Mouse (Mus musculus) left cerebral cortex, postnatal 25 days (tissue): Measurements from ENCODE around the gene Rab22a. TPM values are rescaled to one million over a fixed set of nuclear protein-coding genes. Genes with fewer than 3 reads are reported as not detected.
A peak's percentile ranks its signal among the peaks of the same experiment; 100 is the strongest.
"Not testable (repeated sequence)": the region's sequence is repeated elsewhere in the genome, so short reads cannot be mapped to it uniquely, and the experiment has no call there.

ENCODE experiments used
- DNase-seq, 2 experiments: peaks; one replicate each; pipeline ENCODE4 v3.0.0; 2022; ENCODE audit warnings: low spot score in 2 of 2, mixed read lengths in 1 of 2
- intact Hi-C: fragments of 180-260 bp; cut with DNase I; formaldehyde crosslinking; loops from one replicate; pipeline ENCODE4 v1.15.1; 2025
- total RNA-seq, 2 experiments: library from RNA; stranded (reverse); gene quantifications; 2 replicates each; pipeline ENCODE4 v1.2.3; 2021

Rab22a gene
- total RNA-seq, 2 experiments from 2014 or later = 24.5 to 29.3 TPM

DNA sequence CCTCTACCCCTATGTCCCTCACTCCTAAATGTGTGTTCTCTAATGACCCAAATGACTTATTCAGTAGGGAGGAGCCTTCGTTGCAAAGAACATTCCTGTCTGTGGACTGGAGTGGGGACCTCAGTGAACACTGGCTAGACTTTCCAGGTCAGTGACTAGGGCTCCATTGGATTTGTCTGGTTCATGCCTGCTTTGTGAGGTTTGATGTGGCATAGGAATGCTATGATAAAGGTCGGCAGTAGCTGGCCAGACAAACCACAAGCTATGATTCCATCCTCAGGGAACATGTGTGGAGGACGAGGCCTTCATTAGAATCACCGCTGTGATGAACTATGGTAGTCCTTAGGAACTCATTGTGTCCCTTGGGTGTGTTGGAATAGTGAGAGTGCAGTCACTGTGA lies 5.2 kb downstream of the Rab22a start:
- intact Hi-C loops = no loop called here
- no peak for DNase-seq

DNA sequence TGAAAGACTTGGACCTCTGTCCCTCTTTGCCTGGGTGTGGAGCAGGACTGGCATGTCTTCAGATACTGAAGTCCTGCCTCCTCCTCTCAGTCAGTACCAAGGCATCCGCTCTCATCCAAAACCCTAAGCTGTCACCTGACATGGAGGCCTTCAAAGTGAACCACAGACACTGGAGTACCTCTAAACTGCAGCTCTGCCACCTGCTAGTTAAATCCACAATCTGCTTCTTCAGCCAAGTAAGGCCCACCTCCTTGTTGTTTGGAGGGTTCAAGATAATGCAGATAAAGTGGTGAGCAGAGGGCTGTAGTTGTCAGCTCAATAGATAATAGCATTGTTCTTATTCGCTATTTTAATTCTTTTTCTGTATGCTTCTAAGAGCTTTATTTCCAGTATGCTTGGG lies 5.7 kb downstream of the Rab22a start:
- intact Hi-C loops = no loop called here

DNA sequence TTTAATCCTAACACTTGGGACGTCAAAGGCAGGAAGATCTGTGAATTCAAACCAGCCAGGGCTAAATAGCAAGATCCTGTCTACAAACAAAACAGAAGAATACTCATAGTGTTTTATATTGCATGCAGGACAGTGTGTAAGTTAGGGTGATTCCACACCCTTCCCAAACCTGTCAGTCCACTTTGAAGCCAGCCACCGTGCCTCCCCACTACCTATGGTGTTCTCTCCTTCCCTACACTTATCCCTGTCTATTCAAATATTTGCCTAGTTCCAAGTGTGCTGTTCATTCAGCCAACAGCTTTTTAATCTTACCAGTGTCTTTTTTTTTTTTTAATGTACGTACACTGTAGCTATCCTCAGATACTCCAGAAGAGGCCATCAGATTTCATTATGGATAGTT lies 7.3 kb downstream of the Rab22a start:
- no peak for DNase-seq
- intact Hi-C loops = no loop called here

More for the DNA sequence above, 5.7 kb downstream of the Rab22a start:
- no peak for DNase-seq

DNA sequence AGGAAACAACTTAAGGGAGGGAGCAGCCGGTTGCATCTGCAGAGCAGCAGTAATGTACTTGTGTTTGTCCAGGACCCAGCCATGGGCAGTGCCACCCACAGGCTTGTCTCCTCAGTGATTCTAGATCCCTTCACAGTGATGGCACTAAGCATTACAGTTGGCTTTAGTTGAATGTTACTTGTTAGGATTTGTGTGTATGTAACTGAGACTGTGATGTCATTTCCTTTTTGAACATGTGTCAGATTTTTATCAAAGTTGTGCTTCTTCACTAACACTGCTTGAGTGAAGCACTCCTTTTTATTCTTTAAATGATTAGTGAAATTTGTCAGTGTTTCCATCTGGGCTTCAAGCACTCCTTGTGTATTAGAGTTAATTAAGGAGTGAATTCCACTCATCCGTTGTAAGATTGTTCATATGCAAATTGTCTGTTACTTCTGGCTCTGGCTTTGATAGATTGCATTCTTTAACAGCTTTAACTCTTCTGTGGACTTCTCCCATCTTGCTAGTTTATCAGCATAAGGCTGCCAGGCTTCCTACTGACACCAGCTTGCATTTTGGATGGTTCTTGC lies 12.9 kb downstream of the Rab22a start:
- no peak for DNase-seq
- intact Hi-C loops = no loop called here

DNA sequence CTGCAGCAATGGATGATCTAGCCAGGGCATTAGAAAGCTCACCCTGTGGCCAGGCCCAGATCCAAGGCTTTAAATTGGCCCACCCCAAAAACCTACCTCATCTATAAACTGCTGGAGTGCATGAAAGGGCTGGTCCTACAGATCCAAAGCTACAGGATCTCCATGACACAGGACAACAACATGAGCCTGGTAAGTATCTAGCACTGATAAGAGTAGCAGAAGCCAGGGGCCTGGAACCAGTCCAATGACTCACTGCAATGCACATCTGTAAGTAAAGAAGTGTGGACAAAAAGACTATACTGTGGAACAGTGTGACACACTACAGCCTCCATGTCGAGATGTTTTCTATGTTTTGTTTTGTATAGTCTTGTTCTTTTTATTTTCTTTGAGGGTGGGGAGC lies 13.9 kb downstream of the Rab22a start:
- intact Hi-C loops = no loop called here
- DNase-seq = no peak

DNA sequence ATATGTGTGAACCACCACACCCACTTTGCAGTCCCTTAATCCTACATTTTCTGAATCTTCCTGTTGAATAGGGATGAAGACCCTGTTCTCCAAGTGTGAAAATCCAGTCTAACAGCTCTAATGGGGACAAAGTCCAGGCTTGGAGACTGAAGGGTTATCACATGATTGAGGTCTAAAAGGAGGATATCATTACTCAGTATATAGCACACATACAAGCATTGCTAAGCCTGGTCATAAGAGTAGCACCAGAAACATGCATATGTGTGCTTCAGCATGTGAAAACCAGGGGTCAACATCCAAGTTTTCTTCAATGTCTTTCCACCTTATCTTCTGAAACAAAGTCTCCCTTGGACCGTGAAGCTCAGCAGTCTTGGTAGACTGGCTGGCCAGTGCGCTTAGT lies 19.0 kb downstream of the Rab22a start:
- no peak for DNase-seq
- intact Hi-C loops = no loop called here

DNA sequence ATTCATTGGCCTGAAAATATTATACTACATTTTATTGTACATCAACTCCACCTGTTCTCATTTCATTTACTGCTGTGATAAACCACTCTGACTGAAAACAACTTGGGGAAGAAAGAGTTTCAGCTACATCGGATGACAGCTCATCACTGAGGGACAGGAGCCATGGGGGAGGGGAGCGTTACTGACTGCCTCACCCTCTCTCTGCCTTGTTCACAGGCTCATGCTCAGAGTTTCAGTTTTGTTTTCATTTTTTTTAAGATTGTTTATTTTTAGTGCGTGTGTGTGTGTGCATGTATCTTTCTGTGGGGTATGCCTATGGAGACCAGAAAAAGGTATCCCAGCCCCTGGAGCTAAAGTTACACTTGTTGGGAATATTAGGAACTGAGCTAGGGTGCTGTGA lies 19.7 kb downstream of the Rab22a start:
- intact Hi-C loops = no loop called here
- no peak for DNase-seq

DNA sequence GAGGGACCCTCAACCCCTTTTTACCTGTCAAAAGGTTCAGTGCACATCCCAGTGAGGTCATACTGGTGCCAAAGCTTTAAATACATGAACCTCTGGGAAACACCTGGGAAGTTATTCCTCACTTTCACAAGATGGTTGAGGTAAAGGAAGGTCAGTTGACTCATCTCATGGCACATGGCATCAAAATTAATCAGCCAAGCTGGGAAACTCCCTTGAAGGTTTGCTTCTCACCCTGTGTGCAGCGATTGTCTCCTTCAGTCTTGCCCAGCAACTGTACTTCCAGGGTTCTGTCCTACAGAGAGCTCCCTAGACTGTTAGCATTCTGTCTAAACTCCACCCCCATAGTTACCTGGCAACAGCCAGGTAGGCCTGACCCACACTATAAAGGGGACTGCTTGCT lies 20.6 kb downstream of the Rab22a start:
- no peak for DNase-seq
- intact Hi-C loops = no loop called here

DNA sequence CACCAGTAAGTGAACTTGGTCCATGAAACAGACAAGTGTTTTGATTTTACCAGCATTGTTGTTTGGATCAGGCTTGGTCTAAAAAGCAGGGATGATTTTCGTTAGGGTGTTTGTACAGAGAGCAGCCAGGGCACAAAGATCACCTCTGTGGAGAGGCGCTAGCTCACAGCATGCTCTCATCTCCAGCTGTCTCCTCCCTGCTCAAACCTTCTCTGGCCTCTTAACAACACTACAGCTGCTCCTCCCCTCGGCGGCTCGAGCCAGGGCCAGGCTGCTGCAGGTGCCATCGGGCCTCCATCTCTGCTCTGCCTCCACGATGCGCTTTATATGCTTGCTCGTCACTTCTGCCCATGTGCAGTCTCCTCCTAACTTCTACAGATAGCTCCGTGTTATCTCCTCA lies 23.2 kb downstream of the Rab22a start:
- DNase-seq = no peak
- intact Hi-C loops = no loop called here

DNA sequence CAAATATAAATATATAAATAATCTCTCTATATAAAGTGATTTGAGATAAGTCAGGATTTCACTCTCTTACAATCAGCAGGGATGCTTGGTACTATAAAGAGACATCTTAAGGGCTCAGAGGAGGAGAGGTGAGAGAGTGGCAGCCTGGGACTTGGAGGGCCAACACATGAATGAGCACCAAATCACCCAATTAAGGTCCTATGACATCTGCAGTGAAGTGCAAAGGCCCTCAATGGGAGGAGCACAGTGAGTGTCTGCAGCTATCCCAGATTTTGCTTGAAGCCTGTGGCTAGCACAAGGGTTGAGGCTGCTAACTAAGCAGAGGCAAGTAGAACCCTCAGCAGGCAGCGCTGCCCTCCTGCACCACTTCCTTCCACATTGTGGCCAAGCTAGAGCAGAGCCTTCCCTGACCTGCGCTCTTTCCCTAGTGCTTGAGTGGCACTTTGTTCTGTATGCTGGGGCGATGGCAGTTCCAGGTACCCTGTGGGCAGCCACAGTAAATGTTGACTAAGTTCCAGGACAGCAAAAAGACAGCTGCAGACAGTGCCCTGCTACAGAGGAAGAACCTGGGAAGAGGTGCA lies 26.3 kb downstream of the Rab22a start:
- no peak for DNase-seq
- intact Hi-C loops = no loop called here

DNA sequence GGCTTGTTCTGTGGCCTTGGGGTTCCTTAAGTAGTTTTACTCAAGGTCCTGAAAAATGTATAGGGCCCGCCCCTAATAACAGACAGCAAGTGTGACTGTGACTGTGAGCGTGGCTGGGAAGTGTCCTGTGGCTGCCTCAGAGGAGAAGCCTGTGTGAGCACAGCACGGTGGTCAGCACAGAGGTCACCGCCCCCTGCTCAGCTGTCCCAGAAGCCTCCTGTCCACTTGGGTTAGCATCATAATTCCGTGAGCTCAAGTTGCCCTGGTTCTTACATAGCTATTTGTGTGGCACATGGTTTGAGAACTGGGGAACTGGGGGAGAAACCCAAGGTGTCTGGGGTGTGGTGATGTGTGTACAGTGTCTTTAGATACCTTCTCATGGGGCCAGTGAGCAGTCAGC lies 27.8 kb downstream of the Rab22a start:
- no peak for DNase-seq
- intact Hi-C loops = no loop called here

DNA sequence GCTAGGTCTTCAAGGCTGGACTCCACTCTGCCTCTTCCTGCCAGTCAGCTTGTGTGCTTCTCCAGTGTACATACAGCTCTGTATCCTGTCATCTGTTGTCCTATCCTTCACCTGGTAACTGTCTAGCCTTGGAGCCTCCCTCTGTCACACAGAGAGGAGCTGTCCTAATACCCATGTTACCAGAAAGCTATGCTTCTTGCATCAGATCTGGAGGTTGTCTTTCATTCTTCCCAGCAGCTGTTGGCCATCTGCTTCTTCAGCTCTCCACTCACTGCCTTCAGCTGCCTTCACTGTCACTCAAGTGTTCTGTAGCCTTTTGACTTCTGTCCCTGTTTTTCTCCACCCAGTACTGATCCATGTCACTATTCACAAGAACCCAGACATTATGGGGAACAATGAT lies 30.3 kb downstream of the Rab22a start:
- intact Hi-C loops = no loop called here
- DNase-seq = no peak

DNA sequence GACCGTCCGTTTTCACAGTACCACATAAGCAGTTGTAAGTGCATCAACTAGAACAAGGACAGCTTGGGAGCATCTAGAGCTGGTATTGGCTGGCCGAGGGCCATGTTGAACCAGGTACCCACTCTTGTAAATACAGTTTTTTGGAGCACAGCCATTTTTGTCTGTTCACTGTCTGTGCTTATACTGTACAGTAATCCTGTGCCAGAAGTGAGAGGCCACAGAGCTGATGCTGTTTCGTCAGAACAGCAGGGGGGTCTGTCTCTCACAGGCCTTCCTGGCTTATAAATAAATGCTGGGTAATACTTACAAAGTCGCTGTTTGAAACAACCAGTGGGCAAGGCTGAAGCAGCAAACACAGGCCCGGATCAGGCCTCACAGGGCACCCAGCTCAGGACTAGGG lies 32.2 kb downstream of the Rab22a start:
- intact Hi-C loops = no loop called here
- DNase-seq = no peak

DNA sequence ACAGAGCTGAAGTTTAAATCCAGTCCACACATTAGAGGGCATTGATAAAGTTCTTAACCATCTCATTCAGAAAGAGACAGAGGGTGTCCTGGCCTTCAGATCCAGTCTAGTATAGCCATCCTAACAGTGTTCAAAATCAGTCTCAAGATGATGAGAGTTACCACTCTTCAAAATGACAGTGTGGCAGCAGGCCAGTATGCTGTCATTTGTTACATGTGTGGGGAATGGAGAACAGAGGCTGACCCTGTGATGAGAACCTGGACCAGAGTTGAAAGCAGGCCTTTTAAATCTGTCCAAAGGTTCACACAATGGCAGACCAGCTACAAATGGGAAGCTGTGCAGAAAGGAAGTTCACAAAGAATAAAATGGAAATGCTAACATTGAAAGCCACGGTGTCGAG lies 33.1 kb downstream of the Rab22a start:
- no peak for DNase-seq
- intact Hi-C loops = no loop called here

DNA sequence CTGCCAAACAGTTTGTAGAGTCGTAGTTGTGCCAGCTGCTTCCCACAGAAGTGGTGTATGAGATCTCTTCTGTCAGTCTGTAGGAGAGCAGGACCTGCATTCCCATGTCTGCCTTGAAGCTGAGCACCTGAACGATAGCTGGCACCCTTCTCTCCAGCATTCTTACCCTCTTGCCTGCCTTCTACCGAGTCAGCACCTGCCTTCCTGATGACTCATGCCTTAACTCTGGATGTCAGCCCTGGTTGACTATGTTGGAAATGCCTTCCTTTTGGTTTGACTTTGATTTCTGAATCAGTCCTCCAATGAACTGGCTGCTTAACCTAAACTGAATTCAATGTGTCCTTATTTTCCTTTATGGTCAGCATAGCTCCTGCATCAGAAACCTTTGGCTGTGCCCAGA lies 39.3 kb downstream of the Rab22a start:
- peak in 1 of 2 experiments; percentile 27 for DNase-seq
- intact Hi-C loops = no loop called here

DNA sequence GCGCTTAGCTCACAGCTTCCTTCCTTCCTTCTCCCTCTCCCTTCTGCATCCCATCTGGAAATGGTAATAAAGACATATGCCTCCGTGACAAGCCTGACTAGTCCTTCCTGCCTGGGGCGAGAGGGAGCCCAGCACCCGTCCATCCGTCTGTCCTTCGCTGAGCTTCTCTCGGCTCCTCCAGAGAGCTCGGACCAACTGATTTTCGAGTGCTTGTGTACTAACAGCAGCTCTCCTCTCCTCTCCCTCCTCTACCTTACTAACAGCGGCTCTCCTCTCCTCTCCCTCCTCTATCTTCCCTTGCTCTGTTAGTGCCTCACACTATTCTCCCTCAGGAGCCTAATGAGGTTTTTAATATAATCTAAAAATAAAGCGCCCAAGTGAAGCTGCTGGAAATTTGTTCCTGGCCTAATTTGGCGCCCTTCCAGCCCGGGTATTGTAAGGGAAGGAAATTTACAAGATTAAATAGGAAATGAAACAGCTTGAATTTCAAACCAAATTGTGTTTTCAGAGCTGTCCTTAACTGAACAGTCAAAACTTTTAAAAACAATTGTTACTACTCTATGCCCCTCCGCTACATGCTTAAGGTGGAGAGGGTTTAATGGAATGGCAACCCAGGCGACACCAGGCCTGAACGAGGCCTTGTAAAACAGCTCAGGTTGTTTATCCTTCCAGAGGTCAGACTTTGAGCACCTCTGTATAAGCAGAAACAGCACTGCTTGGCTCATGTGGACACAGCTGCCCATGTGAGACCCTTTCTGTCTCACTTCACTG lies 42.7 kb downstream of the Rab22a start:
- intact Hi-C loops = no loop called here
- peak in 1 of 2 experiments; percentile 12 for DNase-seq

DNA sequence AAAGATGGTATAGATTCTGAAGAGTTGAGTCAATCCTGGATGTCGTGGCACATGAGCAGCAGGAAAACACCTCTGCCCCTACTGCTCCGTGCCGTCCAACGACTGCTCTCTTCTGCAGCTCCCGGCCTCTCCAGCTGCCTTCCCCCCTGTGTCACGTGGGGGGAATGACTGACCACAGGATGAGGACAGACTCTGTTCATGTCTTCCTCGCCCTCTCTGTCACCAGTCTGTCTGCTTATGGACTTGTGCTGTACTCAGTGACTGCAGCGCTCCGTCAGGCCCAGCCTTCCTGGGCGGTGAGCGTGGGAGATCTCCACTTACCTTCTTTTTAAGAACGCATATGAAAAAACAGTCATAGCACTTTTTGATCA lies 43.3 kb downstream of the Rab22a start:
- intact Hi-C loops = no loop called here
- DNase-seq = no peak

DNA sequence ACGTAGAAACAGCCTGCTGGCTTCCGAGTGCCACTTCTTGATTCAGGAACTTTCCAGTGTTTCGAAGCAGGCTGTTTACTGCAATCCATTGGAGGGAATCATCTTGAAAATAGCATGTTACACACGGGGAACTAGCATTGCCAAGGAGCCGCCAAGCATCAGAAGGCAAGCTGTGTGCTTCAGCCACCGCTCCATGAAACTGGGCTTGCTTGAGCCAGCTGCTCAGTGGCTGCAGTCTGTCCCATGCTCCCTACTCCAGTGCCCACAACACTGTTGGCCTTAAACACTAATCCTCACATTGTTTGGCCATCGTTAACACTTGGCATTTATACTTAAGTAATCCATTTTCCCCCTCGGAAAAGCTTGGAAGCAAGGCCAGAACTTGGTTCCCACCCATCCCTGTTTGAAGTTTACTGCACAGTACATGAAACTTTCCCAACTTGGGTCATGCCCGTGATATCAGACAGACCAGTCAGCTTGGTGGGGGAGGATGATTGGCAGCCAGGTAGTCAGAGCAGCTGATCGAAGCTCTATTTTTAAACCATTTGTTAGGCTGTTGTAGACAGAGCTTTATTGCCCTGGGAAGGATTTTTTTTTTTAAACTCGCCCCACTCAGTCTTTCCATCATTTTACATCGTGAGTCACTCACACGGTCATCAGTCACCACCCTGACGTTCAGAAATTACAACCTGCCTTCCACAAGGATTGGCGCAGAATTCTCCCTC lies 46.4 kb downstream of the Rab22a start:
- intact Hi-C loops = no loop called here

DNA sequence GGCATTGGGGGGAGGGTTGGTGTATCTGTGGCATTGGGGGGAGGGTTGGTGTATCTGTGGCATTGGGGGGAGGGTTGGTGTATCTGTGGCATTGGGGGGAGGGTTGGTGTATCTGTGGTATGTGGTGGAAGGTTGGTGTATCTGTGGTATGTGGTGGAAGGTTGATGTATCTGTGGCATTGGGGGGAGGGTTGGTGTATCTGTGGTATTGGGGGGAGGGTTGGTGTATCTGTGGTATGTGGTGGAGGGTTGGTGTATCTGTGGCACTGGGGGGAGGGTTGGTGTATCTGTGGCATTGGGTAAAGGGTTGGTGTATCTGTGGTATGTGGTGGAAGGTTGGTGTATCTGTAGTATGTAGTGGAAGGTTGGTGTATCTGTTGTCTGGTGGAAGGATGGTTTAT lies 48.1 kb downstream of the Rab22a start:
- intact Hi-C loops, DNase-seq: not testable (repeated sequence)

More for the DNA sequence above, 46.4 kb downstream of the Rab22a start:
- no peak for DNase-seq

DNA sequence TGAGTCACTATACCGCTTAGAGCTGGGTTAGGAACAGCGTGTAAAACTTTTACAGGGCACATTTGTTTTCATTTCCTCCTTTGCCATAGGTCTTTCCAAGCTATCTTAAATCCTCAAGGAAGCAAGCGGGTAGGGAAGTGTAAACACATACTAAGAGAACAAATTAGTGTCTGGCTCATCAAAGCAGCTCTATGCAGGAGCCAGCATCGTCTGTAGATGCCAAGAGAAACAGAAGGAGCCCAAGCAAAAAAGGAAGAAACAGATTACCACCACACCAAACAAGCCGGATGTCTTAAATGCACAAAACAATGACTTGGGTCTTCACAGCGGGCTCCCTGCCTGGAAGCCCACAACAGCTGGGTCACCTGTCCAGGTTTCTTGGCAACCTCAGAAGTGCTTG lies 50.6 kb downstream of the Rab22a start:
- DNase-seq = peak in 1 of 2 experiments; percentile 5
- intact Hi-C loops = no loop called here

DNA sequence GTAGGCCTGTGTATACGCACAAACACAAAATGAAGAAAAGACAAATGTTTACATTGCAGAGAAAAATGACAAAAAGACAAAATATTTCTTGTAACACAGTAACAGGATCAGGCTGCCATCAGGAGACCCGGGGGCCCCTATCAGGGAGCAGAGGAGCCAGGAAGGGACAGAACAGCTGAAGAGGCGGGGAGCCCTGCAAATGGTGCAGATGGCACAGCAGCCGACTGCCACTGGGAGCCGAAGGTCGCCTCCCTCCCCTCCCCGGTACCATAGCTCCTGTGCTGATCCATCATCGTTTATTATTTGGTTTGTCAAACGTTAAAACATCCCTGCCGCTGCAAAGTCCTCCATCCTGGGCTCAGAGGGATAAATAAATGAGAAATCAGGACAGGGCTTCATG lies 53.1 kb downstream of the Rab22a start:
- DNase-seq = no peak
- intact Hi-C loops = no loop called here
